Mouse (Mus musculus) embryonic facial prominence, embryonic 11.5 days (tissue): ENCODE data around the gene Ndufb8. TPM values are rescaled to one million over a fixed set of nuclear protein-coding genes. Genes with fewer than 3 reads are reported as not detected.

Source experiments
- ATAC-seq: fragments of 200-750 bp; cut with Nextera tagmentation; replicated peaks from 2 replicates; pipeline ENCODE4 v1.8.0; 2017; ENCODE audit warnings: low read depth; ENCODE audit not compliant: insufficient number of reproducible peaks, low FRiP score, low TSS enrichment
- DNase-seq: peaks from one replicate; pipeline ENCODE4 v3.0.0-alpha.2; 2015; ENCODE audit warnings: low spot score
- H3K27ac ChIP-seq: fragments of 300-500 bp; sonication (generic); replicated peaks from 2 replicates; pipeline ENCODE4 v1.5.1; 2014; ENCODE audit warnings: mild to moderate bottlenecking, low read depth, low read length, control low read depth
- H3K27me3 ChIP-seq: fragments of 300-500 bp; sonication (generic); 2 replicates; pipeline ENCODE4 v1.6.1; 2014; ENCODE audit warnings: mild to moderate bottlenecking, low read length, moderate library complexity, mixed read lengths; ENCODE audit not compliant: control insufficient read depth, insufficient read depth
- H3K36me3 ChIP-seq: fragments of 300-500 bp; sonication (generic); replicated peaks from 2 replicates; pipeline ENCODE4 v1.6.1; 2014; ENCODE audit warnings: low read depth, mild to moderate bottlenecking, low read length, moderate library complexity, mixed read lengths; ENCODE audit not compliant: control insufficient read depth, insufficient read depth
- H3K4me1 ChIP-seq: fragments of 300-500 bp; sonication (generic); 2 replicates; pipeline ENCODE4 v1.6.1; 2014; ENCODE audit warnings: low read length, mixed read lengths; ENCODE audit not compliant: control insufficient read depth, insufficient read depth
- H3K4me2 ChIP-seq: fragments of 300-500 bp; sonication (generic); 2 replicates; pipeline ENCODE4 v1.6.1; 2014; ENCODE audit warnings: low read depth, mild to moderate bottlenecking, control low read depth, low read length, moderate library complexity
- H3K4me3 ChIP-seq: fragments of 300-500 bp; sonication (generic); 2 replicates; pipeline ENCODE4 v1.5.1; 2014; ENCODE audit warnings: low read depth, low read length, control low read depth
- H3K9ac ChIP-seq: fragments of 300-500 bp; sonication (generic); replicated peaks from 2 replicates; pipeline ENCODE4 v1.6.1; 2014; ENCODE audit warnings: mild to moderate bottlenecking, control low read depth, low read length
- H3K9me3 ChIP-seq: fragments of 300-500 bp; sonication (generic); replicated peaks from 2 replicates; pipeline ENCODE4 v1.6.1; 2016; ENCODE audit warnings: mild to moderate bottlenecking, low read length, inconsistent platforms, mixed read lengths; ENCODE audit not compliant: control insufficient read depth
- WGBS: fragments of 180-500 bp; shearing (Covaris S2); extraction: QIAGEN DNeasy Blood & Tissue Kit; methylation state at CpG from one replicate; pipeline ENCODE4 v1.1.7; 2014; 5-methylcytosine and 5-hydroxymethylcytosine counted together
- polyA plus RNA-seq: library from polyadenylated mRNA; unstranded; fragments of >200 nt; fragmentation: Nextera tagmentation; extraction: Ambion mirVana; gene quantifications from 2 replicates; pipeline ENCODE4 v1.2.1, GENCODE M21; 2014

Ndufb8 gene
- polyA plus RNA-seq, 1 experiment from 2014 or later, result 466 TPM

DNA sequence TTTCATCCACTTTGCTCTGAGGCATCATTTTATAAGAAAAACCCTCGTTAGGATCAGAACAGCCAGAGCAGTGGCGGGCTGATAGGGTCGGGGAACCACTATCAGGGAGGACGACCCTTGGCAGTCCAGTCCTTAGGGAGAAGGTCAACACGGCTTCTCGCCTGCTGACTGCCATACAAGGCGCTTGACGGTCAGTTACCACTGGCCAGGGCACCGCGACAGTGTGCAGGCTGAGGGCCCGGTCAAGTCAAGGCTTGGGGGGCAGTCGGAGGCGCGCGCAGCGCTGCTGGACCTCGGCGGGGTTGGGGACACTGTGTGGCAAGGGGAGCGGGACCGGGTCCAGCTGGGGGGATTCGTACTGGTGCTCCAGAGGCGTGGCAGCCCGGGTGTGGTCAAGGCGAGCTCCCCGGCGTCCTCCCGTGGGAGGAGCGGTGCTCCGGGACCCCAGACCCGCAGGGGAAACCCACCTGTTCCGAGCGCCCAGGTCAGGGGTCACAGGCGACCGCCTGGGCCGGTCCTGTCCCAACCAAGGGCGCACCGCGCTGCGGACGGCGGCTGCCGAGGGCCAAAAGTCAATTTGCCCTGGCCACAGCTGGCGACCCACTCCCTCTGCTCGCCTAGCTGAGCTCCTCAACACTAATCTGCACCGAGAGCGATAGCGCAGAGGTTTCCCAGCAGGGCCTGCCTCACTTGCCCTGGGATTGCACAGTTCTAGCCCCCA is 9.8 kb downstream of the Ndufb8 start, which contains the start of gene Sec31b:
Gene Sec31b, minus strand, starts transcription at position 544 of the 721 bp plus-strand sequence.
- peak within 1 kb of the TSS; percentile 60 for H3K9ac ChIP-seq
- H3K4me2 ChIP-seq, result peak within 1 kb of the TSS; percentile 82
- H3K36me3 ChIP-seq, result peaks cover 8% of the 10 kb centered on the region
- no peak within 1 kb of the TSS for H3K27ac ChIP-seq
- no peaks in the 10 kb centered on the region for H3K9me3 ChIP-seq
- ATAC-seq, result no peak
- DNase-seq, result no peak
- peak within 1 kb of the TSS; percentile 50 for H3K4me3 ChIP-seq
- WGBS, result 1% methylated on average over 47 of the region's 47 CpGs
- no peaks in the 10 kb centered on the region for H3K4me1 ChIP-seq
- 0 out of 2 replicates have a peak, but pooled peaks cover 2% of the 10 kb centered on the region for H3K27me3 ChIP-seq

- H3K4me2 ChIP-seq, result no peak overlapping the region; the same call in 1 of the 2 replicates
- no peak overlapping the region for H3K4me3 ChIP-seq
- peak; percentile 93 for DNase-seq
- H3K9ac ChIP-seq, result no peak overlapping the region
- H3K9me3 ChIP-seq, result no peaks in the 10 kb centered on the region
- H3K27ac ChIP-seq, result no peak overlapping the region
- H3K4me1 ChIP-seq, result no peaks in the 10 kb centered on the region
- WGBS, result 1% methylated on average over 13 of the region's 13 CpGs
- H3K27me3 ChIP-seq, result 0 out of 2 replicates have a peak, but pooled peaks cover 2% of the 10 kb centered on the region
- peaks cover 5% of the 10 kb centered on the region; the same call in 1 of the 2 replicates for H3K36me3 ChIP-seq
- no peak for ATAC-seq
Measured at GRCm38 (mm10) chr19:44544775-44545174, 10.5 kb downstream of the Ndufb8 start.

DNA sequence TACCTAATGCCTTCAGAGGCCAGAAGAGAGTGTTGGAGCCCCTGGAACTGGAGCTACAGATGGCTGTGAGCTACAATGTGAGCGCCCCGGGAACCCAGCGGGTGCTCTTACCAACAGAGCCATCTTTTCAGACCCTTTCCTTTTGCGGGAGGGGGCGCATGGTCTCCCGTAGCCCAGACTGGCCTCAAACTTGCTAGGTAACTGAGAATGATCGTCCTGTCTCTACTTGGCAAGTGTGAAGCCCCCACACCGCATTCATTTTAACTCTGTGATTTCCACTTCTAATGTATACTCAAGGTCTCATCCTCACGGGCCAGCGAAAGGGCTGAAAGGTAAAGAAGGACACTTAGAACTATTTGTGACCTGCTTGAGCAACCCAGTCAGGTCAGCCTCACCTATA is 10.9 kb downstream of the Ndufb8 start:
- DNase-seq, result no peak
- H3K4me3 ChIP-seq, result no peak overlapping the region
- no peak overlapping the region for H3K4me2 ChIP-seq
- WGBS, result 51% methylated on average over 10 of the region's 10 CpGs
- H3K9ac ChIP-seq, result no peak overlapping the region
- no peak for ATAC-seq
- peaks cover 5% of the 10 kb centered on the region; the same call in 1 of the 2 replicates for H3K36me3 ChIP-seq
- H3K27ac ChIP-seq, result no peak overlapping the region
- no peaks in the 10 kb centered on the region for H3K4me1 ChIP-seq
- H3K27me3 ChIP-seq, result 0 out of 2 replicates have a peak, but pooled peaks cover 2% of the 10 kb centered on the region
- no peaks in the 10 kb centered on the region for H3K9me3 ChIP-seq

DNA sequence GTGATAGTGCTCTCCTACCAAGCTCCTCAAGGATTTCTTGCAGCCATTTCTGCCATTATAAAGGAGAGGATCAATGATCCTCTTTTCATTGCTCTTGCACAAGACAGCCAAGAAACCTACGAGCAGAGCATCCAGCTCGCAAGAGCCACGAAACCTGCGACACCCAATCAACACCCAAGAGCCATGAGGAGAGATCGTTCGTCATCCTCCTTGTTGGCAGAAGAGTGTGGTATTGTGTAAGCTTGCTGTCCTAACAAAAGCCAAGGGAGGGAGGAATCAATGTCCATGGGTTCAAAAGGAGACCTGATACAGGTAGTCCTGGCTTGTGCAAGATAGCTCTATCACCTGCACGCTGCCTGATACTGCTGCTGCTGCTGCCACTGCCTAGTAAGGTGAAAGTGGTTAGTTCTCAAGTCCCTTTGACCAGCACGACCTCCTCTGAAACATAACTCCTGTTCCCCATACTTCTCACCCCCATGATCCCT is 12.5 kb downstream of the Ndufb8 start:
- Histone ChIP-seq H3K27me3 (0 out of 2 replicates have a peak, but pooled peaks cover 2% of the 10 kb centered on the region), H3K27ac (no peak overlapping the region), H3K36me3 (no peaks in the 10 kb centered on the region), H3K9ac (no peak overlapping the region), H3K4me3 (no peak overlapping the region), H3K4me1 (no peaks in the 10 kb centered on the region), H3K4me2 (no peak overlapping the region), H3K9me3 (no peaks in the 10 kb centered on the region)
- DNase-seq, result no peak
- 92% methylated on average over 8 of the region's 8 CpGs for WGBS
- no peak for ATAC-seq

DNA sequence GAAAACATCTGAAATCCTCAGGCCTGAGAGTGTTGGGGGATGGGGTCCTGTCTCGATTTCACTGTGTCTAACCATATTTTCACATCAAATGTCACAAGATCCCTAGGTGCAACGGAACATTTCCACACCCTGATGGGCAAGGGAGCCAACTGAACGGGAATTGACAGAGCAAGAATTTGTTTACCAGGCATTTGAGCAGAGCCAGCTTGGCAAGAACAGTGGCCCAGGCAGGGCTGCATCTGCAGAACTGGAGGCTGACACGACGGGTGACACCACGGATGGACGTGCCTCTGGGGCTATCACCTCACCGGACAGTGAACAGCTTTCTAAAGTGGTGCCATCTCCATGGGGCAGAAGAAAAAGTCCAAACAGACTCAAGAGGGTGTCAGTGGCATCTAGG is 17.8 kb downstream of the Ndufb8 start:
- no peaks in the 10 kb centered on the region for H3K9me3 ChIP-seq
- no peak overlapping the region for H3K9ac ChIP-seq
- no peak overlapping the region for H3K4me2 ChIP-seq
- no peaks in the 10 kb centered on the region for H3K4me1 ChIP-seq
- H3K4me3 ChIP-seq, result no peak overlapping the region
- 78% methylated on average over 8 of the region's 8 CpGs for WGBS
- no peak overlapping the region for H3K27ac ChIP-seq
- H3K36me3 ChIP-seq, result no peaks in the 10 kb centered on the region
- ATAC-seq (no peak), DNase-seq (no peak)
- H3K27me3 ChIP-seq, result no peaks in the 10 kb centered on the region

- Histone ChIP-seq H3K27ac (no peak overlapping the region), H3K4me3 (no peak overlapping the region), H3K27me3 (no peaks in the 10 kb centered on the region), H3K36me3 (no peaks in the 10 kb centered on the region), H3K4me1 (no peaks in the 10 kb centered on the region), H3K4me2 (no peak overlapping the region), H3K9me3 (no peaks in the 10 kb centered on the region), H3K9ac (no peak overlapping the region)
- no peak for ATAC-seq
- WGBS, result 32% methylated on average over 3 of the region's 3 CpGs
- peak; percentile 36 for DNase-seq
Measured at GRCm38 (mm10) chr19:44535376-44535775, 19.9 kb downstream of the Ndufb8 start.

- Histone ChIP-seq H3K9me3 (no peaks in the 10 kb centered on the region), H3K4me2 (no peak overlapping the region), H3K27me3 (no peaks in the 10 kb centered on the region; the same call in 1 of the 2 replicates), H3K27ac (no peak overlapping the region), H3K4me1 (no peaks in the 10 kb centered on the region), H3K36me3 (no peaks in the 10 kb centered on the region), H3K4me3 (no peak overlapping the region), H3K9ac (no peak overlapping the region)
- 82% methylated on average over 6 of the region's 6 CpGs for WGBS
- no peak for DNase-seq
- ATAC-seq, result no peak
Measured at GRCm38 (mm10) chr19:44530018-44530417, 25.2 kb downstream of the Ndufb8 start.

DNA sequence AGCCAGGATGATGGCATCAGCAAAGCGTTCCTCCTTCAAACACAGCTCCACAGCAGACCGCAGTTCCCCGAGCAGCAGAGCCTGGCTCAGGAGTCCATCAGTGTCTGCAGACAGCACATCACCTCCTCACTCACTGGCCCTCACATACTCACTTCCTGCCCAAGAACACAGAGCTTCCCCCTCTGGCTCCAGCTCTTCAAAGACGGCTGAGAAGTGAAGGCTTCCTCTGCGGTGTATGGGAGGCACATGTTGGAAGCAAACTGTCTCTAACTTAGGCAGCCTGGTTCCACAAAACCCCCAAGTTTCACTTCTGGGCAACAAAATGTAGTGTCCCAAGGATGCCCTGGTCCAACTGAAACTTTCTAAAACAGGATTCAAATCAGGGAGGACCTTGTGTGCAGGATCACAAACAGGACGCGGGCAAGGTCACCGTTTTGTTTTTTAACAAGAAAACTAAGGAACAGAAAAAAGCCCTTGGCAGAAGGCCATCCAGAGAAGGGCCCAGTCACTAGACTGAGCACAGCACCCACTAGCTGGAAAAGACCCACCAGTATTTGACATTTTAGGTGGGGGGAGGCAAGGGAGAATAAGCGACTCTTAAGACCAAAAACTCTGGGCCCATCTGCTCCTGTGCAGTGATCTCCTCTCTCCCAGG is 29.6 kb downstream of the Ndufb8 start:
- DNase-seq (no peak), ATAC-seq (no peak)
- H3K9ac ChIP-seq, result no peak overlapping the region
- no peak overlapping the region for H3K4me2 ChIP-seq
- H3K27ac ChIP-seq, result no peak overlapping the region
- no peaks in the 10 kb centered on the region for H3K4me1 ChIP-seq
- H3K9me3 ChIP-seq, result no peaks in the 10 kb centered on the region
- 90% methylated on average over 9 of the region's 9 CpGs for WGBS
- H3K27me3 ChIP-seq, result no peaks in the 10 kb centered on the region; the same call in 1 of the 2 replicates
- no peak overlapping the region for H3K4me3 ChIP-seq
- no peaks in the 10 kb centered on the region for H3K36me3 ChIP-seq
